Mouse (Mus musculus): ENCODE results near the gene Inpp4a. TPM values are rescaled to one million over a fixed set of nuclear protein-coding genes. Genes with fewer than 3 reads are reported as not detected.

Gene Inpp4a
- 12.7 and 13.5 TPM in 2 replicates for polyA plus RNA-seq (2015; fragmentation: Nextera tagmentation; extraction: Ambion mirVana)

- H3K9me3 ChIP-seq (replicated peaks; ENCODE audit: control insufficient read depth, low read length), result no peaks in the 10 kb centered on the region
- 0 out of 2 replicates have a peak within 1 kb of the TSS, but pooled peaks have one; percentile 55 for H3K27ac ChIP-seq (ENCODE audit: low read length)
- no peaks in the 10 kb centered on the region for H3K27me3 ChIP-seq (ENCODE audit: control insufficient read depth, insufficient read depth, low read length)
- peak within 1 kb of the TSS; percentile 85 for H3K4me2 ChIP-seq (ENCODE audit: low read depth, low read length)
- H3K36me3 ChIP-seq (ENCODE audit: control insufficient read depth, insufficient read depth), result no peaks in the 10 kb centered on the region
- peaks cover 8% of the 10 kb centered on the region; the same call in 1 of the 2 replicates for H3K4me1 ChIP-seq (ENCODE audit: control insufficient read depth, insufficient read depth, low read length)
- whole genome bisulfite sequencing, result under 1% methylated on average over 76 of the region's 77 CpGs
- peak within 1 kb of the TSS; percentile 99 for H3K4me3 ChIP-seq (ENCODE audit: low read length)
- ATAC-seq (replicated peaks; ENCODE audit: extremely low read depth, insufficient read depth, low FRiP score), result peak; percentile 92
- H3K9ac ChIP-seq (ENCODE audit: low read length), result peak within 1 kb of the TSS; percentile 93
Observed at GRCm38 (mm10) chr1:37299540-37300491, at the start of gene Inpp4a. Gene Inpp4a (plus strand): TSS chr1:37299865.

DNA sequence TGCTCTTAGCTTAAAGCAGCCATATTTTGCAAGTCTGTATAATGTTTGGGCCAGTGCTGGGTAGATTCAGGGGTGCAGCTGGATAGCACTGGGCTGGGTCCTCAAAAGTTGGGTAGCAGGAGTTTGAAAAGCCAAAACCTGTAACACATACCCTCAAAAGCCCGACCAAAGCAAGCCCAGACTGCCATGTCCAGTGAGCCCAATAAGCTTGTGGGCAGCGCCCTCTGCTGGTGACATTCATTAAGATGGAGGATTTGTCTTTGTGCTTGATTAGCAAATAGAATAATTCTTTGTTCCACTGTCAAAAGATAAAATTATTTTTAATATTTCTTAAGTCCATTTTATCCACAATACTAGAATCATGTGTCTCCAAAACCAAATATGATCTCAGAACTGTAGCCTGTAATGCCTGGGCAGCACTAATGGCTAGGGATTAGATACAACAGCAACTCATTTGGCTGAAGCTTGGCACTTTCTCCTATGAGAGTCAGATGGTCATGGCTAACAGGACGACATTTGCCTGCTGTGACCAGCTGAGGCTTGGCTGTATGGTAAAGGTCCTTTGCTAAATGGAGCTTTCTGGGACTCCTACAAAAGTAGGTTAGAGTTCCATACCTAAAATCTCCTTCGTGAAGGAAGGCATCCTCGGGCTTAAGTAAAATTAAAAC is 48.9 kb upstream of the Inpp4a start:
- H3K4me2 ChIP-seq (ENCODE audit: low read depth, low read length), result no peak overlapping the region
- no peaks in the 10 kb centered on the region for H3K27me3 ChIP-seq (ENCODE audit: control insufficient read depth, insufficient read depth, low read length)
- H3K4me1 ChIP-seq (ENCODE audit: control insufficient read depth, insufficient read depth, low read length), result no peaks in the 10 kb centered on the region
- WGBS, result 32% methylated on average over 5 of the region's 5 CpGs
- H3K36me3 ChIP-seq (ENCODE audit: control insufficient read depth, insufficient read depth), result no peaks in the 10 kb centered on the region
- no peak overlapping the region for H3K27ac ChIP-seq (ENCODE audit: low read length)
- ATAC-seq (replicated peaks; ENCODE audit: extremely low read depth, insufficient read depth, low FRiP score), result no peak
- no peaks in the 10 kb centered on the region for H3K9me3 ChIP-seq (replicated peaks; ENCODE audit: control insufficient read depth, low read length)
- H3K4me3 ChIP-seq (ENCODE audit: low read length), result no peak overlapping the region
- no peak overlapping the region for H3K9ac ChIP-seq (ENCODE audit: low read length)

- Histone ChIP-seq H3K27ac (ENCODE audit: low read length) (no peak overlapping the region), H3K4me3 (ENCODE audit: low read length) (no peak overlapping the region), H3K27me3 (ENCODE audit: control insufficient read depth, insufficient read depth, low read length) (no peaks in the 10 kb centered on the region), H3K36me3 (ENCODE audit: control insufficient read depth, insufficient read depth) (no peaks in the 10 kb centered on the region), H3K4me1 (ENCODE audit: control insufficient read depth, insufficient read depth, low read length) (no peaks in the 10 kb centered on the region), H3K4me2 (ENCODE audit: low read depth, low read length) (no peak overlapping the region), H3K9ac (ENCODE audit: low read length) (no peak overlapping the region), H3K9me3 (replicated peaks; ENCODE audit: control insufficient read depth, low read length) (peaks cover 2% of the 10 kb centered on the region; the same call in 1 of the 2 replicates)
- ATAC-seq (replicated peaks; ENCODE audit: extremely low read depth, insufficient read depth, low FRiP score), result no peak
- WGBS, result 90% methylated on average over 2 of the region's 2 CpGs
Observed at GRCm38 (mm10) chr1:37258443-37258842, 41.2 kb upstream of the Inpp4a start.

- 6% methylated on average over 7 of the region's 7 CpGs for WGBS
- H3K9ac ChIP-seq (ENCODE audit: low read length), result no peak overlapping the region
- no peaks in the 10 kb centered on the region for H3K36me3 ChIP-seq (ENCODE audit: control insufficient read depth, insufficient read depth)
- no peak overlapping the region for H3K27ac ChIP-seq (ENCODE audit: low read length)
- ATAC-seq (replicated peaks; ENCODE audit: extremely low read depth, insufficient read depth, low FRiP score), result peak; percentile 23; the same call in 1 of the 2 replicates
- H3K4me1 ChIP-seq (ENCODE audit: control insufficient read depth, insufficient read depth, low read length), result no peaks in the 10 kb centered on the region
- no peak overlapping the region for H3K4me3 ChIP-seq (ENCODE audit: low read length)
- H3K9me3 ChIP-seq (replicated peaks; ENCODE audit: control insufficient read depth, low read length), result 0 out of 2 replicates have a peak, but pooled peaks cover 2% of the 10 kb centered on the region
- H3K4me2 ChIP-seq (ENCODE audit: low read depth, low read length), result no peak overlapping the region
- H3K27me3 ChIP-seq (ENCODE audit: control insufficient read depth, insufficient read depth, low read length), result no peaks in the 10 kb centered on the region
Observed at GRCm38 (mm10) chr1:37272464-37272863, 27.2 kb upstream of the Inpp4a start.

GRCm38 (mm10) chr1:37286556-37286955 is 13.1 kb upstream of the Inpp4a start:
- H3K27me3 ChIP-seq (ENCODE audit: control insufficient read depth, insufficient read depth, low read length), result no peaks in the 10 kb centered on the region
- ATAC-seq (replicated peaks; ENCODE audit: extremely low read depth, insufficient read depth, low FRiP score), result no peak
- H3K4me1 ChIP-seq (ENCODE audit: control insufficient read depth, insufficient read depth, low read length), result no peaks in the 10 kb centered on the region
- H3K4me2 ChIP-seq (ENCODE audit: low read depth, low read length), result no peak overlapping the region
- H3K9ac ChIP-seq (ENCODE audit: low read length), result no peak overlapping the region
- H3K9me3 ChIP-seq (replicated peaks; ENCODE audit: control insufficient read depth, low read length), result peaks cover 6% of the 10 kb centered on the region
- H3K4me3 ChIP-seq (ENCODE audit: low read length), result no peak overlapping the region
- 65% methylated on average over 7 of the region's 7 CpGs for WGBS
- no peak overlapping the region for H3K27ac ChIP-seq (ENCODE audit: low read length)
- no peaks in the 10 kb centered on the region for H3K36me3 ChIP-seq (ENCODE audit: control insufficient read depth, insufficient read depth)

DNA sequence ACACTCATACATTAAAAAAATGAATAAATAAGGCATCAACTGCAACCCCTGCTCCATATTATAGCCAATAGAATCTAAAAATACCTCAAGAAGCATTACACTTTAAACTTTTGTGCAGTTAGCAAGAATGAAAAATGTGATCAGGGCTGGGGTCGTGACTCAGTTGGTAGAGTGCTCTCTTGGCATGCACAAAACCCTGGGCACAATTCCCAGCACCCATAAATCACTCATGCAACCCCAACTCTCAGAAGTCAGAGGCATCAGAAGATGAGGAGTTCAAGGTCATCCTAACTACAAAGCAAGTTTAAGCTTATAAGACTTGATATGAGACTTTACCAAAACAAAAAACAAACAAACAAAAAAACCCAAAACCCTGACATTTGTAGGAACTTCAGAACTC is 11.9 kb upstream of the Inpp4a start:
- no peak overlapping the region for H3K4me3 ChIP-seq (ENCODE audit: low read length)
- no peak overlapping the region for H3K9ac ChIP-seq (ENCODE audit: low read length)
- H3K4me2 ChIP-seq (ENCODE audit: low read depth, low read length), result no peak overlapping the region
- H3K9me3 ChIP-seq (replicated peaks; ENCODE audit: control insufficient read depth, low read length), result peaks cover 6% of the 10 kb centered on the region
- H3K27ac ChIP-seq (ENCODE audit: low read length), result no peak overlapping the region
- H3K4me1 ChIP-seq (ENCODE audit: control insufficient read depth, insufficient read depth, low read length), result no peaks in the 10 kb centered on the region
- no peaks in the 10 kb centered on the region for H3K27me3 ChIP-seq (ENCODE audit: control insufficient read depth, insufficient read depth, low read length)
- ATAC-seq (replicated peaks; ENCODE audit: extremely low read depth, insufficient read depth, low FRiP score), result no peak
- H3K36me3 ChIP-seq (ENCODE audit: control insufficient read depth, insufficient read depth), result no peaks in the 10 kb centered on the region
- WGBS, result 74% methylated on average over 1 of the region's 1 CpGs

DNA sequence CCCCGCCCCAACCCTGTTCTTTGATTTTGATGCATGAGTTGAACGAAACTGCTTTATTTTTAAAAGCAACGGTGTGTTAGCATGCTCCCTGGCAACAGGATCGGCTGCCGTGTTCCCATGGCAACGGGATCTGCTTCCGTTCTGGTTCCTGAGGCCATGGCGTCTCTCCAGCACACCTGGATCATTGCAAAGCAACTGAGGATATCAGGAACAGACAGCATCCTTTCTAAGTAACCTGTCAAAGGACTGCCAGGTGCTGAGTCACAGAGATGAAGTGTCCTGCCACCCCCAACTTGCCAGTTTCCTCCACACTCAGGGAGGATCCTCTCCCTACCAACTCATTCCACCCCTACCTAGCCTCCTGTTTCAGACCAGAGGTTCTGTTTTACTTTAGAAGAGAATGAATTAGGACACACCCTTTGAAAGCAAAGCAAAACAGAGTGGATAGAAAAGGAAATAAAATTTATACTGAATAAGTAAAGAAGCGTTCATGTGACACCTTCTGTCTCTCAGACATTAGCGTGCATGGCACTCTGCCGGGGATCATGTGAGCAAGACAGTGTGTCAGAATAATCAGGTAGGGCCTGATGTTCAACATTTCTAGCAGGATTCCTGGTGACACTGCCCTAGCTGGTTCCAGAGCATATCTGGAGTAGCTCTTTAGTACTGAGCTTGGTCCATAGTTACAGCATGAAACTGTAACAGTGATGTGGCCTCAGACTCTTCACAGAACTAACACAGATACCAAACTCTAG is 11.3 kb upstream of the Inpp4a start:
- 71% methylated on average over 11 of the region's 11 CpGs for WGBS
- H3K27me3 ChIP-seq (ENCODE audit: control insufficient read depth, insufficient read depth, low read length), result no peaks in the 10 kb centered on the region

DNA sequence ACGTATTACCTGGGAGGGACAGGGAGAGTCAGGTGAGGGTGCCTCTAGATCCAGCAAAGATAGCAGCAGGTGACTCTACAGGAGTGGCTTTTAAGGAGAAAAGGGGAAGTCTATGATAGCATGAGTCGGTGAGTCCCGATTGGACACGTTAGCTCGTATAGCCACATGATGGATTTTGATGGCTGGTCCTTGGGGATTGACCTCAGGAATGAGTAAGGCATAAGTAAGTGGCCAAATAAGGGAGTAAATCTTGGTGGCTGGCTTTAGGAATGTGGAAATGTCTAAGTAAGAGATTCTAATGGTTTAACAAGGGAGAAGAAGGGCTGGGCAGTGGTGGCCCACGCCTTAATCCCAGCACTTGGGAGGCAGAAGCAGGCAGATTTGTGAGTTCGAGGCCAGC is 10.7 kb upstream of the Inpp4a start:
- H3K36me3 ChIP-seq (ENCODE audit: control insufficient read depth, insufficient read depth), result no peaks in the 10 kb centered on the region
- H3K9ac ChIP-seq (ENCODE audit: low read length), result no peak overlapping the region
- WGBS, result 80% methylated on average over 7 of the region's 7 CpGs
- H3K27me3 ChIP-seq (ENCODE audit: control insufficient read depth, insufficient read depth, low read length), result no peaks in the 10 kb centered on the region
- H3K4me1 ChIP-seq (ENCODE audit: control insufficient read depth, insufficient read depth, low read length), result no peaks in the 10 kb centered on the region
- no peak overlapping the region for H3K4me3 ChIP-seq (ENCODE audit: low read length)
- H3K27ac ChIP-seq (ENCODE audit: low read length), result no peak overlapping the region
- peaks cover under 1% of the 10 kb centered on the region; the same call in 1 of the 2 replicates for H3K9me3 ChIP-seq (replicated peaks; ENCODE audit: control insufficient read depth, low read length)
- ATAC-seq (replicated peaks; ENCODE audit: extremely low read depth, insufficient read depth, low FRiP score), result no peak
- H3K4me2 ChIP-seq (ENCODE audit: low read depth, low read length), result no peak overlapping the region

More for the DNA sequence above, 11.3 kb upstream of the Inpp4a start:
- no peak overlapping the region for H3K9ac ChIP-seq (ENCODE audit: low read length)
- no peak for ATAC-seq (replicated peaks; ENCODE audit: extremely low read depth, insufficient read depth, low FRiP score)
- no peak overlapping the region for H3K27ac ChIP-seq (ENCODE audit: low read length)
- H3K9me3 ChIP-seq (replicated peaks; ENCODE audit: control insufficient read depth, low read length), result peaks cover 6% of the 10 kb centered on the region
- H3K4me1 ChIP-seq (ENCODE audit: control insufficient read depth, insufficient read depth, low read length), result no peaks in the 10 kb centered on the region
- no peaks in the 10 kb centered on the region for H3K36me3 ChIP-seq (ENCODE audit: control insufficient read depth, insufficient read depth)
- no peak overlapping the region for H3K4me2 ChIP-seq (ENCODE audit: low read depth, low read length)
- H3K4me3 ChIP-seq (ENCODE audit: low read length), result no peak overlapping the region
